Mouse (Mus musculus): ENCODE results near the gene Epn2.
A peak's percentile ranks its signal among the peaks of the same experiment; 100 is the strongest.

Gene Epn2

GRCm38 (mm10) chr11:61490944-61491520, 88.5 kb downstream of the Epn2 start:
- DNase-seq (ENCODE audit: low read depth, low spot score): no peak

DNA sequence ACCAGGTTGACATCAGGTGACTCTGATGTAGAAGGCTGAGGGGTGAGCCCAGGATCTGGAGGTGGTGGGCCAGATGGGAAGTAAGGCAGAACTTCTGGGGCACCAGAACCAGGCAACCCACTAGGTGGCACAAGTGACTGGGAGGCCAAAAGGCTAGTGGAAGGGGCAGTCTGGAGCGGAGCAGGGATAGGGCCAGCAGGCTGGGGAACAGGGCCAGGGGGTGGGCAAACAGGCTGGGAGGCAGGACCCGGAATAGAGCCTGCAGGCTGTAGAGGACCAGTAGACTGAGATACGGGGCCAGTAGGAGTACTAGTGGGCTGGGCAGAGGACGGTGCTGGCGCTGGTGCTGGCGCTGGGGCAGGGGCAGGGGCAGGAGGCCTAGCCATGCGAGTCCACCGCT, 89.6 kb downstream of the Epn2 start:
- no peak for DNase-seq (ENCODE audit: low read depth, low spot score)

- no peak for DNase-seq (ENCODE audit: low read depth, low spot score)
These were observed 90.4 kb downstream of the Epn2 start for GRCm38 (mm10) chr11:61489085-61489484.

DNA sequence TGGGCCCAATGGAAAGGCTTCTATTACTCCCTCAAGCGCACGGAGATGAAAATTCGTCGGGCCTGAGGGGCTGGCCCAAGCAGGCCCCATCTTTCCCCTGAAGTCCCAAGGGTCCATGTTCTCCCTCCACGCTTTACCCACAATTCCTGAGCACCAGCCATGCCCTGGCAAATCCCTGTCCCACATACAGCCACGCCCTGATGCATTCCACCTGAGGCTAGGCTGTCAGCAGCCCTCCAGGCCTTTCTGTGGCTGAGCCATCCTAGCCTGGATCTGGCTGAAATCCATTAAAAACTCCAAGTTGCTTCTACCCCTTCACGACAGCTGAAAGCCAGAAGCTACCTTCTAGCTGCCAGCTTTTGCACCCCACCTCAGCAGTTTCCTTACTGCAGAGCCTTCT, 91.6 kb downstream of the Epn2 start:
- no peak for DNase-seq (ENCODE audit: low read depth, low spot score)

- DNase-seq (ENCODE audit: low read depth, low spot score): no peak
These were observed 92.1 kb downstream of the Epn2 start for GRCm38 (mm10) chr11:61487401-61487800.

- DNase-seq (ENCODE audit: low read depth, low spot score): no peak
These were observed 92.8 kb downstream of the Epn2 start for GRCm38 (mm10) chr11:61486458-61487219.

DNA sequence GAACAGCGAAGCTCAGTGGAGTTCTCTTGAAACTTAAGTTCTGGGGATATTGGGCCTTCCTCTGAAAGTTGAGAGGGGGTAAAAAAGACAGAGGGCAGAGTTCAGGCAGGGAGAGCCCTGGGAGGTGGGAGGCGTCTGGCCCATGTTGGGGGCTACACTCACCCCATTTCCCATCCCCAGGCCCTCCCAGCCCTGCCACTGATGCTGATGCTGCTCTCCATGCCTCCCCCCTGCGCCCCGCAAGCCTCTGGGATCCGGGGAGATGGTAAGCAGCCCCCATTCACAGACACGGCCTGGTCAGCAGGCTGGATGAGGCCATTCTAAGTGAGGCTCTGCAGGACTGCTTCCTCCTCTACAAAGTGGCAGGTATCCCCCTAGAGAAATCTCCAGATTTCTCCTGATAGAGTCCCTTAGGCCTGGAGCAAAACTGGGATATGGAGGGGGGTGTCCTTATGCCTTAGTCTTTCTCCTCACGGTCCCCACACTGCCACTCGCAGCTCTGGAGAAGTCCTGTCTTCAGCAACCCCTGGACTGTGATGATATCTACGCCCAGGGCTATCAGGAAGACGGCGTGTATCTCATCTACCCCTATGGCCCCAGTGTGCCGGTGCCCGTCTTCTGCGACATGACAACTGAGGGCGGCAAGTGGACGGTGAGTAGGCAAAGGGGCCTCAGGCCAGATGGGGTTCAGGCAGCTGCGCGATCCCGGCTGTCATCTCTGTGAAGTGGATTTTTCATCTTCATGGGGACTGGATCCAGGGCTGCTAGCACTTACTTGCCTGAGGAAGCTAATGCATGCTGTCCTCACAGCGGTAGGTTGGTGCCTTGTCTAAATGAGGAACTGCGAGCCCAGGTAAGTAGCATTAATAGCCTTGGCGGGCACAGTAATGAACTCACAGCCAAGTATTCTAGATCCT, 93.7 kb downstream of the Epn2 start:
- no peak for DNase-seq (ENCODE audit: low read depth, low spot score)

DNA sequence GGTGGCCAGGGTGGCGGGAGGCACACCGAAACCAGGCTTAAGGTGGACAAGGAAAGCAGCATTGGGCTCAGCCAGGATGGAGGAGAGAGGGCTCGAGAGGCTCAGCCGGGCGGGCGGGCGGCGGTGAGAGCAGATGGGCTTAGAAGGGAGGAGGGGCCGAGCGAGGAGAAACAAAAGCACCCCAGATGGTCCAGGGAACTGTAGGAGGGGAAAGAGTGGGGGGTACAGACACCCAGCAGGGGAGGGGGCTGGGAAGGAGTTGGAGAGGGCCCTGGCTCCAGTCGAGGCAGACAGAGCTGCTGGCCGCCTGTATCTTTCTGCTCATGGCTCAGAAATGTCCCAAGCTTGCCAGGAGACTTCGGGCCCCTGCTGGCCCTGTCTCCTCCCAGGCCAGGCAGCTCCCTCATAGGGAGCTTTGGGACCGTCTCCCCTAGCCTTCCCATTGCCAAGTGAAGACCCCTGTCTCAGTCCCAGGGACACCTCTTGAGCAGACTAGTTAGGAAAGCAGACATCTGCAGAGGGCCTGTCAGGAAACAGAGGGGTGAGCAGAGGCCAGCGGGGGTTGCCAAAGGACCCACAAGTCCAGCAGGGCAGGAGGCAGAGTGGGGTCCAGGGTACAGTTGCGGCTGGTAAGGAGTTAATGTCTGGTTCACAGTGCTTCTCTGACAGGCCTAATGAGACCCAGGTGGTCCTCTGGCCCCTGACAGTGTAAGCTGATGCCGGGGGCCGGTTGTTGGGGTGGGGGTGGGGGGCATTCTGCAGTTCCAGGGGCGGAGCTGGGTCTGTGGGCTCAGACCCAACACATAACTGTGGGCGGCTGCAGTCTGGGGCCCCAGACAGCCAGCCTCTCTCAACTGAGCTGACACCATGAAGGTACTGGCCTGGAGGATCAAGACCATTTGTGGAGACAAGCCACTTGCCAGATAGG, 94.6 kb downstream of the Epn2 start, which contains the start of gene Mfap4:
Mfap4 (plus strand) TSS at position 819 of the 928 bp plus-strand sequence.
- DNase-seq (ENCODE audit: low read depth, low spot score): peak; percentile 63

- no peak for DNase-seq (ENCODE audit: low read depth, low spot score)
These were observed 95.3 kb downstream of the Epn2 start for GRCm38 (mm10) chr11:61484256-61484612.

DNA sequence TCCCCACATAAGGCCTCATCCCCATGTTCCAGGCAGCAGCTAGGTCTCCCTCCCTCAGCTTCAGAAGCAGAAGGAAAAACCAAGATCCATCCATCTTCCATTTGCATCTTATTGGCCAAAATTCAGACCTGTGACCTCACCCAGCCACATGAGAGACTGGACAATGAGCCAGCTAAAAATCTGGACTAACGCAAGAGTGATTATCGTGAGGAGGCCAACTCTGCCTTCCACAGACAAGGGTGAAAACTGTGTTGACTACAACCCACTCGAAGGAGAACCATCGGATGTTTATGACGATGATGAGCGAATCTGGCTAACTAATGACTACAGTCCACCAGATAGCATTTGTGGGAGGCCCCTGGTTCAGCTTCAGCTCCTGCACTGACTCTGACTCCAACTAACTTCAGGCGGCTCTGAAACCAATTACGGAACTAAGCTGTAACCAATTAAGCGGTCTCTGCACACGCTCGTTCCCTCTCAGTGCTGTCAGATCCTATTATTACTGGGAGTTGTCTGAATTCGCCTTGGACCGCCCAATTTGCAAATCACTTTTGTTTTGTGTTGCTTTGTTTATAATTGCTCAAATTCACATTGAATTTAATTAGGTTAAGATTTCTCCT, 96.2 kb downstream of the Epn2 start:
- DNase-seq (ENCODE audit: low read depth, low spot score): no peak

- no peak for DNase-seq (ENCODE audit: low read depth, low spot score)
These were observed 98.0 kb downstream of the Epn2 start for GRCm38 (mm10) chr11:61481239-61482090.

DNA sequence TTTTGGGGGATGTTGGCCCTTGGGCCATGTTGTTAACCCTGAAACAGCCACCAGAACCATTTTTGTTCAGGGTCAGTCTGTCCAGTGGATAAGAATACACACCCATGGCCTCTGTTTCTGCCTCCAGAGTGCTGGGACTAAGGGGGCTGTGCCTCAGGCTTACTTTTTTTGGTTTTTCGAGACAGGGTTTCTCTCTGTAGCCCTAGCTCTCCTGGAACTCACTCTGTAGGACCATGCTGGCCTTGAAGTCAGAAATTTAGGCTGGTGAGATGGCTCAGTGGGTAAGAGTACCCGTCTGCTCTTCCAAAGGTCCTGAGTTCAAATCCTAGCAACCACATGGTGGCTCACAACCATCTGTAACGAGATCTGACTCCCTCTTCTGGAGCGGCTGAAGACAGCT, 100.7 kb downstream of the Epn2 start:
- DNase-seq (ENCODE audit: low read depth, low spot score): no peak

- no peak for DNase-seq (ENCODE audit: low read depth, low spot score)
These were observed 101.7 kb downstream of the Epn2 start for GRCm38 (mm10) chr11:61477566-61478508.

DNA sequence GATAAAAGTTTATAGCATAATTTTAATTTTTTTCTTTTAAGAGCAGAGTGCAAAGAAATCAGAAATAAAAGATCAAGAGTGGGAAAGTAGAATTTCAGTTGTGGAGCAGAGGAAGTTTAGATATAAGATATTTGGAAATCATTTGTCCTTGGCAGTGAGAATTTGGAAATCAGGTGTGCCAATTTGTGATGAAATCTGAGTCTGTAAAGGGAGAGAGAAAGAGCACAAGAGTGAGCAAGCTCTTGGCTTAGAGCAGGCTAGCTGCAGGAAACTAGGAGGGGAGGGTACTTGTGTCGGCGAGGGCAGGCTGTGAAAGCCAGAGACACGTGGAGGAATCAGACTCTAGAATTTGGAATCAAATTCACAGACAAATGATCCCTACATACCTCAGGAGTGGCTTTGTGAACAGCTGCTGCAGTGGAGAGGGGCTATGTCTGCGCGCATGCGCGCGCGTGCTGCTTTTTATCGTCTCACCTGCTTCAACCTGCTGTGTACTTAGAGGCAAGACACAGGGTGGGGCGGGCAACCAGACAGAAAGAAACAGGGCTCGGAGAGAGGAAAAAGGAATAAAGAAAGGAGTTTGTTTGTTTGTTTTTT, 102.6 kb downstream of the Epn2 start:
- no peak for DNase-seq (ENCODE audit: low read depth, low spot score)

DNA sequence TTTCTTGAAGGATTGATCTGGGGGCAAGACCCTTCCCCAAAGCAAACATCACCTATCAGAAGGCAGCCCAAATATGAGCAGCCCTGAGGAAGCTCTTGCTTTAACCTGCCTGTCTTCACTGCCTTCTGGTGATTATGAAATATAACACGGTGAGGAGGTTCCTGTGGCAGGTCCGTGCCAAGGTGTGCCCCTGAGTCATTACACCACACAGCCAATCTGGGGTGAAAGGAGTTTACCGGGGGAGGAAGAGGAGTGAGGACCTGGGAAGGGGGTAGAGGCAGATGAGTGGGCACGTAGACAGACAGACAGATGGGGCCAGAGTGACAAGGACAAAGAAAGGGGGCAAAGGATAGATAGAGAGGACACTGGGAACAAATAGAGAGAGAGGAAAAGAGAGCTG, 105.9 kb downstream of the Epn2 start:
- DNase-seq (ENCODE audit: low read depth, low spot score): no peak

- no peak for DNase-seq (ENCODE audit: low read depth, low spot score)
These were observed 108.6 kb downstream of the Epn2 start for GRCm38 (mm10) chr11:61470880-61471279.

- DNase-seq (ENCODE audit: low read depth, low spot score): no peak
These were observed 110.1 kb downstream of the Epn2 start for GRCm38 (mm10) chr11:61469317-61469917.

DNA sequence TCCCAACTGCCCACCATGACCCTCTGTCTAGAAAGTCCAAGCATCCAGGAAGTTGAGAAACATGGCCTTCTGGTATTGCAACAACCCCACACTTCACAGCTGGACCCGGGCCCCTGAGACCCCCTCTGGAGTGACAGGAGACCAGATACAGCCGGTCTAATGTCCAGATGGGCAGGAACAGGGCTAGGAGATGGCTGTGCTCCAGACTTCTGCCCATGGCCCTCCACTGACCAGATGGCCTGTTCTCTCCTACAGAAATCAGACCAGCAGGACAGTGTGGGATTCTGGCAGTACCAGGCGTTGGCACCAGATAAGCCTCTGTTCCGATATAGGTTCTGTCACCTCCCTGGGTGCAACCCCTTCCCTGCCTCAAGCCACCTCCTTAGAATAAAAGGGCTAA, 111.0 kb downstream of the Epn2 start:
- DNase-seq (ENCODE audit: low read depth, low spot score): no peak

All from telencephalon, adult 2 months (tissue).